Comparison of ENCODE assay signal across 30 mouse cellular contexts in the genomic region with DNA sequence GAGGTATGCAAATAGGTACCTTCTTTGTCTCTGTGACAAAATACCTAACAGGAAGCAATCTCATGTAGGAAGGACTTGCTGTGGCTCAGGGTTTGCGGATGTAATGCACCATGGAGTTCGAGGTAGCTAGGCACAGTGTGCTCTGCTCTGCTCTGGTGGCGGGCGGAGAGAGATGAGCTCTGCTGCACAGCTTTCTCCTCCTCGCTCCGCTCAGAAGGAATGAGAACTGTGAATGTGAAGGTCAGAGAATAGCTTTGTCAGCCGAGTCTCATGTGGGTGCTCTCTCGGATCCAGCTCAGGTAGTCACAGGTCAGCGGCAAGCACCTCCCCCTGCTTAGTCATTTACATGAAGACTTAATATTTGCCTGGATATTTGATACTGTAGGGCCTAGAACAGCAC. TPM values are rescaled to one million over a fixed set of nuclear protein-coding genes. Genes with fewer than 3 reads are reported as not detected.
DNase-seq lines count a peak whose midpoint lies in the region; ATAC-seq lines count a peak whose summit lies in the region.
"Had no signal": no experiment of that assay in that cellular context is flagged by ENCODE, and none has a peak within 500 bp of the region (broad histone marks: within the 10 kb centered on the region; RNA-seq: fewer than 3 reads in every experiment).

No protein-coding gene starts in this region.

- H3K27ac ChIP-seq in kidney, embryonic 14.5 days (ENCODE audit: low read depth, low read length) = no peak overlapping the region
- H3K27ac ChIP-seq in forebrain, embryonic 12.5 days = no peak overlapping the region
- H3K27ac ChIP-seq: gastrocnemius, adult 2 months; hindbrain, embryonic 13.5 days; liver, embryonic 14.5 days; macrophage; midbrain, embryonic 10.5 days; neural tube, embryonic 13.5 days had no signal

- H3K4me1 ChIP-seq in kidney, embryonic 14.5 days (ENCODE audit: control insufficient read depth, insufficient read depth, low read length) = no peaks in the 10 kb centered on the region
- H3K4me1 ChIP-seq in forebrain, embryonic 12.5 days = no peaks in the 10 kb centered on the region
- H3K4me1 ChIP-seq: heart, embryonic 12.5 days; hindbrain, embryonic 13.5 days; midbrain, embryonic 10.5 days; neural tube, embryonic 13.5 days had no signal

- peaks cover 84% of the 10 kb centered on the region for H3K36me3 ChIP-seq in kidney, embryonic 14.5 days (ENCODE audit: control insufficient read depth, insufficient read depth, low read length)
- H3K36me3 ChIP-seq in forebrain, embryonic 12.5 days (replicated peaks) = peaks cover 93% of the 10 kb centered on the region

- no peaks in the 10 kb centered on the region for H3K9me3 ChIP-seq in kidney, embryonic 14.5 days (ENCODE audit: control insufficient read depth, low read length)
- no peaks in the 10 kb centered on the region for H3K9me3 ChIP-seq in forebrain, embryonic 12.5 days
- H3K9me3 ChIP-seq: heart, embryonic 12.5 days; hindbrain, embryonic 13.5 days; midbrain, embryonic 10.5 days; neural tube, embryonic 13.5 days had no signal

- H3K4me2 ChIP-seq in kidney, embryonic 14.5 days (replicated peaks; ENCODE audit: low read depth, low read length) = no peak overlapping the region
- no peak overlapping the region for H3K4me2 ChIP-seq in forebrain, embryonic 12.5 days
- H3K4me2 ChIP-seq: heart, embryonic 12.5 days; hindbrain, embryonic 13.5 days; neural tube, embryonic 13.5 days had no signal

- no peaks in the 10 kb centered on the region for H3K27me3 ChIP-seq in kidney, embryonic 14.5 days (ENCODE audit: control insufficient read depth, insufficient read depth, low read length)
- no peaks in the 10 kb centered on the region for H3K27me3 ChIP-seq in forebrain, embryonic 12.5 days
- H3K27me3 ChIP-seq: CH12.LX; heart, embryonic 12.5 days; hindbrain, embryonic 13.5 days; neural tube, embryonic 13.5 days had no signal

- DNase-seq in kidney, adult 11 months = peak; percentile 82
- peak; percentile 77 to 80 for DNase-seq in kidney, adult 8-10 months
- DNase-seq in kidney, postnatal 10 days = peak; percentile 59
- DNase-seq in layer of hippocampus, postnatal 14 days (ENCODE audit: low spot score in 2 of 2) = no peak
- DNase-seq: adrenal gland, adult 8-10 months; cerebellum, adult 8-10 months; cerebellum, postnatal 25 days; gastrocnemius, adult 2 months; gastrocnemius, postnatal 36 days; heart, adult 18-20 months; heart, postnatal 4 days; layer of hippocampus, postnatal 36 days; liver; lung, adult 2 months; lung, postnatal 10 days; right cerebral cortex, postnatal 4 days; thymus, postnatal 14 days had no signal

- WGBS in kidney, embryonic 14.5 days = 75% methylated on average over 9 of the region's 9 CpGs
- WGBS in forebrain, embryonic 12.5 days = 95% methylated on average over 9 of the region's 9 CpGs

- ATAC-seq in kidney, embryonic 14.5 days (ENCODE audit: low FRiP score, low TSS enrichment) = no peak
- no peak for ATAC-seq in megakaryocyte progenitor cell, adult 5-6 weeks (replicated peaks; ENCODE audit: poor library complexity)
- no peak for ATAC-seq in forebrain, embryonic 12.5 days (ENCODE audit: low FRiP score)
- ATAC-seq: forebrain, embryonic 16.5 days; intestine, postnatal 0 days had no signal

- H3K9ac ChIP-seq in kidney, embryonic 14.5 days (ENCODE audit: low read depth, low read length) = no peak overlapping the region
- H3K9ac ChIP-seq in forebrain, embryonic 12.5 days = no peak overlapping the region
- H3K9ac ChIP-seq: heart, embryonic 12.5 days; hindbrain, embryonic 13.5 days; liver, embryonic 14.5 days; neural tube, embryonic 13.5 days had no signal

- H3K4me3 ChIP-seq in kidney, embryonic 14.5 days (ENCODE audit: low read length) = no peak overlapping the region
- H3K4me3 ChIP-seq in forebrain, embryonic 12.5 days (replicated peaks) = no peak overlapping the region
- H3K4me3 ChIP-seq: gastrocnemius, adult 2 months; heart, embryonic 12.5 days; hindbrain, embryonic 13.5 days; midbrain, embryonic 10.5 days; myocyte; neural tube, embryonic 13.5 days had no signal

RNA-seq across cellular contexts. Expression of gene Foxk2, which starts 40.5 kb away (rescaled TPM):
- 10.5 and 10.8 TPM in 2 replicates for polyA plus RNA-seq in kidney, embryonic 14.5 days (2014; fragmentation: Nextera tagmentation; extraction: Ambion mirVana)
- 24.8 and 28.9 TPM in 2 replicates for total RNA-seq in megakaryocyte progenitor cell, adult 5-6 weeks (2015)
- total RNA-seq in megakaryocyte progenitor cell, adult 5-6 weeks (2017) = 20.9 and 23.1 TPM in 2 replicates
- 13.0 and 13.8 TPM in 2 replicates for polyA plus RNA-seq in forebrain, embryonic 12.5 days (2016; fragmentation: Nextera tagmentation; extraction: Ambion mirVana)
- total RNA-seq in layer of hippocampus, postnatal 14 days (2021) = 10 to 100 TPM; 95.9 to 97.3 TPM

RNA-seq across cellular contexts. Expression of gene Wdr45b, which starts 54.0 kb away (rescaled TPM):
- polyA plus RNA-seq in kidney, embryonic 14.5 days (2014; fragmentation: Nextera tagmentation; extraction: Ambion mirVana) = 84.5 and 101 TPM in 2 replicates
- total RNA-seq in megakaryocyte progenitor cell, adult 5-6 weeks (2015) = 44.1 and 56.8 TPM in 2 replicates
- total RNA-seq in megakaryocyte progenitor cell, adult 5-6 weeks (2017) = 45.8 and 48.8 TPM in 2 replicates
- polyA plus RNA-seq in forebrain, embryonic 12.5 days (2016; fragmentation: Nextera tagmentation; extraction: Ambion mirVana) = 84.0 and 86.5 TPM in 2 replicates
- 10 to 100 TPM; 57.1 to 62.8 TPM for total RNA-seq in layer of hippocampus, postnatal 14 days (2021)

Comparison
In these comparisons a context has a peak if more than half of its experiments do, and no peak if none do; other contexts are left out.
1. DNase-seq: peak in kidney, adult 11 months (single experiment), kidney, adult 8-10 months (2 of 2) and kidney, postnatal 10 days (single experiment); none in layer of hippocampus, postnatal 14 days (0 of 2).